Mouse (Mus musculus) CH12.LX (cell line): Measurements from ENCODE around the gene Cd81.

ENCODE experiments used
- CTCF ChIP-seq, 2 experiments: IDR thresholded peaks in 1 of 2; conservative IDR thresholded peaks in 1 of 2; 2 replicates each; pipeline ENCODE4 v1.5.1; 2011 to 2012; ENCODE audit warnings: low read depth in 2 of 2, low read length in 2 of 2, improper control_type of control experiment in 1 of 2, inconsistent platforms in 1 of 2, mild to moderate bottlenecking in 1 of 2, moderate library complexity in 1 of 2
- EP300 ChIP-seq: IDR thresholded peaks from 2 replicates; pipeline ENCODE4 v1.6.1; 2011; ENCODE audit warnings: low read length, improper control_type of control experiment
- HCFC1 ChIP-seq: IDR thresholded peaks from 2 replicates; pipeline ENCODE4 v1.6.1; 2012; ENCODE audit warnings: low read depth, mild to moderate bottlenecking, inconsistent platforms, low read length, improper control_type of control experiment
- MAX ChIP-seq: IDR thresholded peaks from 2 replicates; pipeline ENCODE4 v1.6.1; 2011; ENCODE audit warnings: low read length, improper control_type of control experiment
- MXI1 ChIP-seq: IDR thresholded peaks from 2 replicates; pipeline ENCODE4 v1.6.1; 2011; ENCODE audit warnings: mild to moderate bottlenecking, low read depth, low read length, improper control_type of control experiment
- NELFE ChIP-seq: IDR thresholded peaks from 2 replicates; pipeline ENCODE4 v1.6.1; 2011; ENCODE audit warnings: low read depth, low read length, improper control_type of control experiment
- NRF1 ChIP-seq: IDR thresholded peaks from 2 replicates; pipeline ENCODE4 v1.6.1; 2014; ENCODE audit warnings: low read depth, mild to moderate bottlenecking, inconsistent platforms, low read length, improper control_type of control experiment, moderate library complexity
- POLR2A ChIP-seq: IDR thresholded peaks from 2 replicates; pipeline ENCODE4 v1.6.1; 2011; ENCODE audit warnings: low read depth, mild to moderate bottlenecking, improper control_type of control experiment, low read length
- TCF12 ChIP-seq: IDR thresholded peaks from 2 replicates; pipeline ENCODE4 v1.6.1; 2014; ENCODE audit warnings: low read depth, mild to moderate bottlenecking, inconsistent platforms, low read length, improper control_type of control experiment
- USF1 ChIP-seq: IDR thresholded peaks from 2 replicates; pipeline ENCODE4 v1.6.1; 2014; ENCODE audit warnings: low read depth, mild to moderate bottlenecking, inconsistent platforms, low read length, improper control_type of control experiment

- TF ChIP-seq CTCF (conservative IDR thresholded peaks at IDR 0.05 in 1 of 2, IDR thresholded peaks at IDR 0.05 in 1 of 2; ENCODE audit: low read depth in 2 of 2, low read length in 2 of 2) (peak in 1 of 2 experiments; percentile 44; a peak in 2 of 4 replicates), MXI1 (peak; percentile 68; the same call in 1 of the 2 replicates), HCFC1 (no peak), MAX (peak; percentile 92), POLR2A (no peak), TCF12 (no peak), EP300 (no peak), NRF1 (no peak), USF1 (peak; percentile 69), NELFE (no peak)
These were observed 29.5 kb downstream of the Cd81 start for GRCm38 (mm10) chr7:143082024-143082423.
